Mouse (Mus musculus) 3T3-L1 (cell line): Measurements from ENCODE around the gene Pank2.
A peak's percentile ranks its signal among the peaks of the same experiment; 100 is the strongest.
"Not testable (repeated sequence)": the region's sequence is repeated elsewhere in the genome, so short reads cannot be mapped to it uniquely, and the experiment has no call there.

Source experiments
- DNase-seq: peaks from one replicate; pipeline ENCODE4 v3.0.0-alpha.2; 2015; ENCODE audit warnings: low read depth, low spot score

Gene Pank2

DNA sequence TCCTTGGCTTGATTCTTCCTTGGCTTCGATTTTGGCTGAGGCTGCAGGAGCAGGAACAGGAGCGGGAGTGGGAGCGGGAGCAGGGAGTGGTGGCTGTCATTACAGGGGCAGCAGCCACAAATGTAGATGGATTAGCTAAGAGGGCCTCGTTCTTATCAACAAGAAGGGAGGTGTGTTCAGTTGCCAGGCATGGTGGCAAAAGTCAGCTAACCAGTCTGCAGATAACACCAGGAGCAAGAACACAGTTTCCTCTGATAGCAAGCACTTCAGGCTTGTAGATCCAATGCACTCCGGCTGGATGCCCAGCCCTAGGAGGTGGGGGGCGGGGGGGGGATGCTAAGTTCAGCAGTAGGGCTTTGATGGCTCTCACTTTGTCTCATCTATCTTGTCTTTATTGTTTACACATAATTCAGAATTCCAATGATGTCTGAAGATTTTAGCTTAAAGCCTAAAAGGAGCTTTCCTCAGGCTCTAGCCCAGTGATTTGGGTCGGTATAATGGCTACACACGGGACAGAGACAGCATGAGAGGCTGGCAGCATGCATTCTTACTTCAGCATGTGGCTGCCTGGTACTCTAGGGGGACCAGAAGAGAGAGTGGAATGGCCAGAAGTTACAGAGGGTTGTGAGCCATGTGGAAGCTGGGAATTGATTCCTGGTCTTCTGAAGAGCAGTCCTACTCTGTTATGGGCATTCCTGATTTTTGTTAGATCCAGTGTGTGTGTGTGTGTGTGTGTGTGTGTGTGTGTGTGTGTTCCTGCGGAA, 1.6 kb upstream of the Pank2 start:
- DNase-seq, result no peak

DNA sequence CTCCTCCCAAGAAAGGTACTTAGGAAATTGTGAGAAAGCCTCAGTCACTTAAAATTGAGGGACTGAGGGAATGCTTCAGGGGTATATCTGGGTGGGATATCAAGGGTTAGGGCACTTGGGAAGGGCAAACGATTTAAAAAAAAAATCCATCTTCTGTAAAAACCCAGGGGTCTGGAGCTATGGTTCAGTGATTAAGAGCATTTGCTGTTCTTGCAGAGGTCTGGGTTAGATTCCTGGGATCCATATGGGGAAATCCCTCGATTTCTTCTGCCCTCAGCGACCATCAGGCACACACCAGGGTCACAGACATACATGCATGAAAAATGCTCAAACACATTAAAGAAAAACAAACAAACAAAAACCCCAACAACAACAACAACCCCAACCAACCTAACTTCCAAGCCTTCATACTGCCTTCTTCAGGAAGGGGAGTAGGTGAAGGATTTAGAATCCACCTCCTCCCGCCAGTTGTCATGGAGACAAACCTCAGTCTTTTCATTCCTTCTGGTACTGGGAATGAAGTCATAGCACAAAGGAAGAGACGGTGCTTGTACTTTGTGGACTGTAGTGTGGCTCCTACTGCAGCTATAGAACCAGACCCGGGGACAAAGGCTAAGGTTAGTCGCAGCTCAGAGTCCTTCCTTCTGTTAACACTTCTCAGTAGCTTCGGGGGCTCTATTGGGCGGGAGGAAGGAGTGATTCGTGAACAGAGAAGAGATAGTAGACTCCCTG, 648 bp upstream of the Pank2 start:
- peak; percentile 78 for DNase-seq

DNA sequence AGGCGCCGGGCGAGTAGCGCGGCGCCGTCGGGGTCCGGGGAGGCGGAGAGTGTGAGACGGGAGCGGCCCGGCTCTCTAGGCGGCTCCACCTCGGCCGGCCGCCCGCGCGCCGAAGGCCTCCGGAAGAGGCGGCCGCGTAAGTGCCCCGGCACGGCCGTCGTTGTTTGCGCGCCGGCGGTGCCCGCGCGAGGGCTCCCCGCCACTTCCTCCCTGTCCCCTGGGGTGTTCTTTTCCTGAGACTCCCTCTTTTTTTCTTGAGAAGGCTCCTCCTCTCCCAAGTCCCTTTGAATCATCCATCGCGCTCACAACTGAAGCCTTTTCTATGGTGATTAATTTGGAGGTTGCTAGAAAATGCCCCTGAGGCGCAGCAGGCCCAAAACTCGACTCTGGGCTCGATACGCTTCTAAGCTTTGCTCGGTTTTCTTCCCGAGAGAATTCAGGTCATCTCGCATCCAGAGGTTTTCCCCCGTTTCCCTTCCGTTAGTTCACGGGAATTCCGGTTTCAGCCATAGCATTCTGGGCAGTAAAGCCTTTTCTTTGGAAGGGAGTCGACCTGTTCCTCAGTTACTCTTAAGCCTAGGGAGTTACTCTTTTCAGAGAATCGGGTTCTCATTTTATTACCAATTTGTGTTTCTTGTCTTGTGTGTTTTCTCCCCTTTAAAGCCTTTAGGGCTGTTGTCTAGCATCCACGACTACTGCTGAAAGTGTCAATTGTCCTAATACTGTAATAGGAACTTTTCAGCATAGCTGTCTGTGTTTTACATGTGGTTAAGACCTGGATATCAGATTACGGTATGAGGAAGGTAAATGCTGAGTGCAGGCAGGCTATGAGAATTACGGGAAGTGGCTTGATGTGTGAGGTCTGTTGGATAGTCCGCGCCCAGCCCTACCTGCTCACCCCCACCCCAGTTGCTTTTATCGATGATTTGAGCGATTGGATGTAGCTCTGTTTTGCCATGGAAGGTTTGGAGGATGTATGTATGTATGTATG, 680 bp downstream of the Pank2 start:
- peak; percentile 85 for DNase-seq

DNA sequence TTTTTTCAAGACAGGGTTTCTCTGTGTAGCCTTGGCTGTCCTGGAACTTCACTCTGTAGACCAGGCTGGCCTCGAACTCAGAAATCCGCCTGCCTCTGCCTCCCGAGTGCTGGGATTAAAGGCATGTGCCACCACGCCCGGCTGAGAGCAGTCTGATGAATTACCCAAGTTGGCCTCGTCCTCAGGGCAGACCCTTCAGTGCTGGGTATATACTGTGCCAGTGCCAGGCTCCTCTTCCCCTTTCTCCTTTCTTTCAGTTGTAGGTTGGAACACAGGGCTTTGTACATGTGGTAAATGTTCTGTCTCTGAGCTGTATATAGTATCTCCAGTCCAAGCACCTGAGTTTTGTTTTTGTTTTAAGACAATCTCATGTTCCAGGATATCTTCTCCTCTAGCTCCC, 1.7 kb downstream of the Pank2 start:
- no peak for DNase-seq

DNA sequence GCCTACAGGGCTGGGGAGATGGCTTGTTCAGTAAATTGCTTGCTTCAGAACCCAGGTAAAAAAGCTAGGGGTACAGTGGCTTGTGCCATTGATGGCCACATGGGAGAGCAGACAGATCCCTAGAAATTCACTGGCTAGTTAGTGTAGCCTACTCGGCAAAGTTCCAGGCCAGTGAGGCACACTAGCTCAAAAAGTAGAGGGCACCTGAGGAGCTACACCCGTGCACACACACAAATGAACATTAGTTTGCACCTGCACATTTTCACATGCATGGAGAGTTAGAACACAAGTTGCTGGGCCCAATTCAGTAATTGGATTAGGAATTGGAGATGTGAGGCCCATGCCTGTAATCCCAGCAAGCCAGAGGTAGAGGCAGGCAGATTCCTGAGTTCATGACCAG, 2.8 kb downstream of the Pank2 start:
- no peak for DNase-seq

DNA sequence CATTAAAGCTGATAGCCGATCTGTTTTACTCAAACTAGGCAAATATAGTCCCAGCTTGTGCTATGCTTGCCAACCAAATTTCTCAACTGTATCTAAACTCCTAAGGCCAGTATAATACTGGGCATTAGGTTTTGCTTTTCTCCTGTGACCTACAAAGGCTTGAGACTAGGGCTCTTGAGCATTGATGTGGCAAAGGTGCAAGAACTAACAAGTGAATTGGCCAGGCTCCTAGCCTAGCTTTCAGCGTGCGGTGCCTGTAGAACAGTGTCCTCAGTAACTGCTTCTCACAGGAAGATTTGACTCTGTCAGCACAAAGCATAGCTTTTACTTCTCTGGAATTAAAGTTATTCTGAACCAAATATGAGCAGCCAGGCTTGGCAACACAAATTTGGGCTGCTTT, 13.2 kb downstream of the Pank2 start:
- DNase-seq, result no peak

DNA sequence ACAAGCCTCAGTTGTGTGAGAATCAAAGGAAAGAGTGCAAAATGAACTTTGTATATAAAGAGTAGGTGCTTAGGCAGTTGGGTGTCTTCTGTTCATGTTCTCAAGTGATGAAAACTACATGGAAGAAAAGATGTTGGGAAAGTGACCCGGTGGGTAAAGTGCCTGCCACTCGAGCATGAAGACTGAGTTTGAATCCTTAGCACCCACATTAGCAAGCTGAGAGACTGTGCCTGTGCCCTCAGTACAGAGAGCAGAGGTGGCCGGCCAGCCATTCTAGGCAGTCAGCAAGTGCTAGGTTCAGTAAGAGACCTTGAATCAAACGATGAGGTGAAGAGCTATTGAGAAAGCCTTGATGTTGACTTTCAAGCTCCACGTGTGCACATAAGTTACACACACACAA, 14.4 kb downstream of the Pank2 start:
- DNase-seq, result no peak

DNA sequence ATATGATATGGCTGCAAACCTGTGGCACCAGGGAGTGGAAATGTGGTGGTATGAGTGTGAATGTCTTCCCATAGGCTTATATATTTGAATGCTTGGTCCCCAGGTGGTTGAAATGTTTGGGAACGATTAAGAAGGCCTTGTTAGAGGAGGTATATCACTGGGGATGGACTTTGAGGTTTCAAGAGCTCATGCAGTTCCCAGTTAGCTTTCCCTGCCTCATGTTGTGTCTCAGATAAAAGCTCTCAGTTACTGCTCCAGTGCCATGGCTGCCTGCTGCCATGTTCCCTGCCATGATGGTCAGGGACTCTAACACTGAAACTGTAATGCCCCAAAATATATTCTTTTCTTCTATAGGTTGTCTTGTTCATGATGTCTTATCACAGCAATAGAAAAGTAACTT, 19.3 kb downstream of the Pank2 start:
- no peak for DNase-seq

DNA sequence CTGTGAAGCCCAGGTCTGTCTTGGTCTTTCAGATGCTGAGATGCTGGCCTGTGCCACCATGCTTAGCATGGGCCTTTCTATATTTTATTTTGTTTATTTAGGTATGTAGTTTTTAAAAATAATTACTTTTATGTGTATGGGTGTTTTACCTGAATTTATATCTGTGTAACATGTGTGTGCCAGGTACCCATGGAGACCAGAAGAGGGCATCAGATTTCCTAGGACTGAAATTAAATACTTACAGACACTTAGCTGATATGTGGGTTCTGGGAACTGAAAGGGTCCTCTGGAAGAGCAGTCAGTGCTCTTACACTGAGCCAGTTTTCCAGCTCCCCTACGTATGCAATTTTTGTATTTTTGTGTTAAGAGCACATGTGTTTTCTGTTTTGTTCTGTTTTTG, 24.0 kb downstream of the Pank2 start:
- no peak for DNase-seq

DNA sequence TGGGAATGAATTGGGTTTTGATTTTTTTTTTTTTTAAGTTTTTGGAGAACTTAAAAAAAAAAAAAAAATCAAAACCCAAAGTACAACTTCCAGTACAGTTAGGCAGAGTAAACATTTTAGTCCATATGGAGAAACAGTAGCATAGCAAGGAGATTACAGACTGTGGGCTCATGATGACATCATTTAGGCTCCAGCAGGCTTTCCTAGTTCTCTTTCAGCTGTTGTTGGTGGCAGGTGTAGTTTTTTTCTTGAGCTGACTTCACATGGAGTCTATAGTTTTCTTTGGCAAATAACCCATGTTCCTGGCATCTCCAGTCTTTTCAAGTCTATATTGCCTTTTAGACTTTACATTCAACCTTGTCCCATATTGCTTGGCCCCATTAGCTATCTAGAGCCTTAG, 28.4 kb downstream of the Pank2 start:
- no peak for DNase-seq

DNA sequence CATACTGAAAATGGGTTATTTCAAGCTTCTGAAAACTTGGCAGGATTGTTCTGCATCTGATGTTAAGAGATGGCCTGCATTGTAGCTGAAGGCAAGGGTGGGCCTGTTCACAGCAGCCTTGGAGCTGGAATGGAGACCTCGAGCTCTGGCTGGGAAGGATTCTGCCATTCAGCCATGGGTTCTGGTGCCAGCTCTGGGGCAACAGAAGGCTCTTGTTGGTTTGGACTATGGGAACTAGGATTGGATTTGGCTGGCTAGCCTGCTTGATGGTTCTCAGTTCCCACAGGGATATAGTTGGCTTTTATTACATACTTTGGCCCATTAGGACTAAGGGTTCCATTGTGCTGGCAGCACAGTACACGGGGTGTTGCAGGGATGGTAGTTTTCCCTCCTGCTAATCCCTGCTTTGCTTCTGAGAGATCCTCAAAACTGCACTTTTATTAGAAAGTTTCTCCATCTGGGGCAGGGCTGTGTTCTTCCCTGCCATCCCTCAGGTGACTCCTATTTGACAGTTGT, 34.5 kb downstream of the Pank2 start:
- no peak for DNase-seq

DNA sequence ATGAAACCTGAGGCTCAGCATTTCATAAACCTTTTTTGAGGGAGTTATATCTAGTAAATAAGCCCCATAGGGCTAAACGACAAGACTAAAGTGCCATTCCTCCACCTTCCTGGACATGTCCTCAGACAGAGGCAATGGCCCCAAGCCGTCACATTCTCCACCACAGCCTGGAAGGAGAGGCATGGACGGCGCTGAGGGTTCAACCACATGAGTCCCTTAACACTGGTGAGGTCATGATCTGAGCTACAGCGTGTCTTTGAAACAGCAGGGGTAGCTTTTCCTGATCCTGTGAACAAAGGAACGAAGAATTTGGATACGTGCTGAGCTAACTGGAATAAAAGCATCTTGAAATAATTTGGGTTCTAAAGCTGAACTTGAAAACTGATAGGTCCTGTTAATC, 36.4 kb downstream of the Pank2 start:
- DNase-seq, result not testable (repeated sequence)

DNA sequence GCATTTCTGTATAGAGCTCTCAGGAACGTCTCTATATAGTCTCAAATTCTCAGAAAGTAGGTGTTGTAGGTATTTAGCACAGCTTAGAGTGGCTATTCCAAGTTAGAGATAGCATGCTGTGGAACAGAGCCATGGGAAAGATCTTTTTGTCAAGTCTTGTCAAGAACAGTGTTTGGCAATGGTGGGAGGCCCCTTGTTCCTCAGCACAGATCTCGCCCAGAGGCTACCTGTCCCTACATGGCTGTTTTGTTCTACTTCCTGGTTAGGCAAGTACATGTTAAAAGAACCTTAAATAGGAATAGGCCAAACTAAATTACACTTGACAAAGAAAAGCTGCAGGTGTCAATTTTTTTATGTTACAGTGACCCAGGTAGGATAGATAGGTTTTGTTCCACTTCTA, 38.2 kb downstream of the Pank2 start:
- no peak for DNase-seq

DNA sequence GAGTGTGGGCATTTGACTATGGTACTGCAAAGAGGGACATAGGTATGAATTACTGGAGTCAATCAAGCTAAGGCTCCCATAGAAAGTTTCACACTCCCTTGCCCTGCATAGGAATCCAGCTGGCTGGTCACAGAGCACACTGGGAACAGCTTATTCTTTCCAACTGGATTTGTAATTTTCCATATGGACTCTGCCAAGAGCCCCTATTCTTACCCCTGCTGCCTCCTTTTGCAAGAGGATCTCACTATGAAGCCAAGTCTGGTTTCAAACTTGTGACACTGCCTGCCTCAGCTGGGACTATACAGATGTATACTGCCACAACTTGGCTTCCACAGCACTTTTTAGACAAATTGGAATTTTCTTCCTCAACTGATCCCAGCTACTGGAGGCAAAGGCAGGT, 39.3 kb downstream of the Pank2 start:
- no peak for DNase-seq

DNA sequence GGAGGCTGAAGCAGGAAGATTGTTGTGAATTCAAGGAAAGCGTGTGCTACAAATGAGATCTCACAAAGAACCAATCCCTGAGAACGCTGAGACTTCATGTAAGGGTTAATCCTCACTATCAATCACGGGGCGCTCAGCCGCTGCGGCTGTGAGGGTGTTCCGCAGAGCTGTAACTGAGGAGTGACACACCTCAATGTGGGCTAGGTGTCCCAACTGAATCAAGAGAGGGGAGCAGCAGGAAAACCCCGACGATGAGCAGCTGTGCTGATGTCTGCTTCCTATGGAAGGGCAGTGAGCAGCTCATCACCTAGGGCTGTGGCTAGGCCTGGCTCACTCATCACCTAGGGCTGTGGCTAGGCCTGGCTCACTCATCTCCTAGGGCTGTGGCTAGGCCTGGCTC, 42.2 kb downstream of the Pank2 start:
- DNase-seq, result peak; percentile 16

DNA sequence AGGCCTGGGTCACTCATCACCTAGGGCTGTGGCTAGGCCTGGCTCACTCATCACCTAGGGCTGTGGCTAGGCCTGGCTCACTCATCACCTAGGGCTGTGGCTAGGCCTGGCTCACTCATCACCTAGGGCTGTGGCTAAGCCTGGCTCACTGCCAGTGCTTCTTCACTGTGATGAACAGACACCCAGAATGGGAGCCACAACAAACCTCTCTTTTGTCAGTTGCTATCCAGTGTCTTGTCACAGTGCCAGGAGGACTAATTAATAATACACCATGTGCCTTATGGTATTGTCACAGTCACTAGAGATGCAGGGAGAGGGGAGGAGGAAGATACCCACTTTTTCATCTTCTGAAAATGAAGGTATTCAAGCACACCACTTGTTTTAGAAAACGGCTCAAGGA, 42.9 kb downstream of the Pank2 start:
- peak; percentile 75 for DNase-seq

DNA sequence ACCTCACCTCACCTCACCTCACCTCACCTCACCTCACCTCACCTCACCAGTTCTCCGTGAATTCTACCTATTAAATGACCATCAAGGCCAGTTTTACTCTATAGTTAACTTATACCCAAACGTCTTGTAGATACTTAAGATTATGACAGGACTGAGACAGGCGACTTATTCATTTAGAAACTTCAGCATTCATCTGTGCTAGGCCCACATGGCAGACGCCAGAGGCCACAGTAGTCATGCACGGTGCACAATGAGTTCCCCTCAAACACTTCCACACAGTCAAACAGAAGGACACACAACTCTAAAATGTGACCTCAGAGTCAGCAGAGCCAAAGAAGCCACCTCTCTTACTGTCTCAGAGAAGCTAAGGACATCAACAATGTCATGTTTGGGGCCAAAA, 45.1 kb downstream of the Pank2 start:
- DNase-seq, result no peak

DNA sequence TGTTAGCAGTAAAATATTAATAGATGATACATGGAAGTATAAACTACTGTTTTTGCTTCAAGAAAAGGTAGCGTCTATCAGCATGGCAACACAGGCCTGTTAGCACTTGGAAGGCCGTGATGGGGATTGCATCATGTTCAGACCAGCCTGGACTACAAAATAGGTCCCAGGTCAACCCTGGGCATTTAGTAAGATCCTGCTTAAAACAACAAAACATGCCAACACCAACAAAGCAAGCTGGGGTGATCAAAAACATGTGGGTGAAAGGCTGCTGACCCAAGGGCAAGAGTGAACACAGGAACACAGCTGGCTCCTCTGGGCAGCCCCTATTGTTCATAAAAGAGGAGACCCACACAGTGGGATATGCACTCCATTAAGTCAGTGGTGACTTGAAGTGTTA, 45.5 kb downstream of the Pank2 start:
- DNase-seq, result no peak

DNA sequence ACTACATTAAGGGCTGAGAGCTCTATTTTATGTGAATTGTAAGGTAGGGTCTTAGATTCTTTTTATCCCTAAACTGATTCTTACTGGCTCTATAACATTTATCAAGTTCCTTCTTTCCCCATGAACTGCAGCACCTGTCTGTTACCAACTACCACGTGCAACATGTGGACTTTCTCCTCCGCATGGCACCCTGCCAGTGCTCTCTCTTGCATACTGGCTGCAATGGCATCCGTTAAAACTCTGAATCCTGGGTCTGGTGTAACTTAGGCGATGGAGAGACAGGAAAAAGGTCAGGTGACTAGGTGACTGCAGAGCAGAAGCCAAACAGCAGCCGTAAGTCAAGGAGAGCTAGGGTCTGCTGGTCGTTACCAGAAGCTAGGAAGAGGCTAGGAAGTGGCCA, 47.0 kb downstream of the Pank2 start:
- DNase-seq, result no peak

DNA sequence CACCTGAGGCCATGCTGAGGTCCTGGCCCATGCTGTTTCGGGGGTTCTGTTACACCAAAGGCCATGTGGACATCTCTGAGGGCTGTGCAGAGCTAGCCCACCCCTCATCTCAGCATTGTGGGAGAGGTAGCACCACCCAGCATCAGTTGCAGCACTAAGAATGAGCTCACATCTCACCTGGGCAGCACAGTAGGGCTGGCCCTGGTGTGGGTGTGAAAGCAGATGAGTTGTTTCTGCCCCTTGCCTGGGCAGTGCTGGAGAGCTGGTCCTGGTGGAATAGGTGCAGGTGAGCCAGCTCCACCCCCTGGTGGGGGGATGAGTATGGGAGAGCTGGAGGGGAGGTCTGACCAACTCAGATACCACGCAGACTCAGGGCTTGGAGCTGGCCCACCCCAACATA, 53.9 kb downstream of the Pank2 start:
- DNase-seq, result no peak

DNA sequence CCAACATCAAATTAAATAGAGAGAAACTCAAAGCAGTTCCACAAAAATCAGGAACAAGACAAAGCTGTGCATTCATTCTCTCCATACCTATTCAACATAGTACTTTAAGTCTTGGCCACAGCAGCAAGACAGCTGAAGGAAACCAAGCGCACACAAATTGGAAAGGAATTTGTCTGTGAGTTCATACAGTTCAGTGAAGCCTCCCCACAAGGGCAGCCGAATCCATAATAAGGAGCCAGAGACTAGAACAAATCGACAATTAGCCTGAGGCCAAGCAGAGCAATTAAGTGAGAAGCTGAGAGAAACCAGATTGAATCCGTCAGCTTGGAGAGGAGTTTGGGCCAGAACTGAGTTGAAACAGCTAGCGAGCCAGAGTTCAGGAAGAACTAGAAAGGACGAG, 57.1 kb downstream of the Pank2 start:
- no peak for DNase-seq

DNA sequence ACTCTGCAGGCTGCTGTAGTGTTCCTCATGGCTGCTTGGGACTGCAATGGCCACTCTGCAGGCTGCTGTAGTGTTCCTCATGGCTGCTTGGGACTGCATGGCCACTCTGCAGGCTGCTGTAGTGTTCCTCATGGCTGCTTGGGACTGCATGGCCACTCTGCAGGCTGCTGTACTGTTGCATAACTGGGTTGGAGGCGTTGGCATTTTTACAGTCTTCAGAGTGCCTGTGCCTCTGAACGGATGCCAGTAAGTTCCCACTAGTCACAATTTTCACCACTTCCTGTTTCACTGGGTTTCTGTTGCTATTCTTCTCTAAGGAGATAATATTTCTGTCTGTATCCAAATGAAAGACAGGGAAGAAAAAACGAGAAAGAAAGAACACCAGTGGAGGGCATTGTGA, 58.9 kb downstream of the Pank2 start:
- peak; percentile 91 for DNase-seq
